Mouse (Mus musculus) heart, postnatal 25 days (tissue): ENCODE data around the gene Cyp24a1. TPM values are rescaled to one million over a fixed set of nuclear protein-coding genes. Genes with fewer than 3 reads are reported as not detected.

ENCODE experiments used
- DNase-seq: peaks from one replicate; pipeline ENCODE4 v3.0.0; 2022; ENCODE audit warnings: low spot score
- intact Hi-C: fragments of 180-260 bp; cut with DNase I; formaldehyde crosslinking; loops from one replicate; pipeline ENCODE4 v1.15.1; 2025
- total RNA-seq, 2 experiments: library from RNA; stranded (reverse); gene quantifications; 2 replicates each; pipeline ENCODE4 v1.2.3; 2021

Gene Cyp24a1
- total RNA-seq, 2 experiments from 2014 or later = not detected

GRCm38 (mm10) chr2:170450933-170451332, 46.0 kb downstream of the Cyp24a1 start:
- DNase-seq = peak; percentile 31
- intact Hi-C loops = loop anchor here (1.0 to 5.0 kb wide), 2 partner anchors 57 to 421 kb away; no protein-coding TSS in a partner anchor

- intact Hi-C loops = no loop called here
- no peak for DNase-seq
These were observed 49.3 kb downstream of the Cyp24a1 start for GRCm38 (mm10) chr2:170447651-170448050.

GRCm38 (mm10) chr2:170446843-170447383, 50.0 kb downstream of the Cyp24a1 start:
- intact Hi-C loops = no loop called here
- DNase-seq = no peak

- intact Hi-C loops = no loop called here
- DNase-seq = no peak
These were observed 51.1 kb downstream of the Cyp24a1 start for GRCm38 (mm10) chr2:170445861-170446260.

- intact Hi-C loops = no loop called here
- DNase-seq = no peak
These were observed 54.4 kb downstream of the Cyp24a1 start for GRCm38 (mm10) chr2:170442535-170442934.

GRCm38 (mm10) chr2:170438782-170439181, 58.2 kb downstream of the Cyp24a1 start:
- intact Hi-C loops = no loop called here
- DNase-seq = no peak

GRCm38 (mm10) chr2:170436204-170436603, 60.7 kb downstream of the Cyp24a1 start:
- intact Hi-C loops = no loop called here
- no peak for DNase-seq

Other genes with a start within 250 kb of the Cyp24a1 start
- gene Bcas1, start 69.3 kb downstream of the Cyp24a1 start, total RNA-seq = under 1 TPM; 0.11 to 0.23 TPM
- gene Pfdn4, start 717 bp downstream of the Cyp24a1 start, total RNA-seq = 10 to 100 TPM; 11.1 to 12.2 TPM
- not detected for gene 4930470P17Rik, start 104.9 kb upstream of the Cyp24a1 start, total RNA-seq
- gene Dok5, start 234.7 kb upstream of the Cyp24a1 start, total RNA-seq = under 1 TPM; 0.42 to 0.55 TPM